Mouse (Mus musculus) urinary bladder, postnatal 14 days (tissue): ENCODE results near the gene Tmem52.
"Not testable (repeated sequence)": the region's sequence is repeated elsewhere in the genome, so short reads cannot be mapped to it uniquely, and the experiment has no call there.

ENCODE experiments used
- DNase-seq: peaks from one replicate; pipeline ENCODE4 v3.0.0; 2021; ENCODE audit warnings: low spot score

Tmem52 gene

DNA sequence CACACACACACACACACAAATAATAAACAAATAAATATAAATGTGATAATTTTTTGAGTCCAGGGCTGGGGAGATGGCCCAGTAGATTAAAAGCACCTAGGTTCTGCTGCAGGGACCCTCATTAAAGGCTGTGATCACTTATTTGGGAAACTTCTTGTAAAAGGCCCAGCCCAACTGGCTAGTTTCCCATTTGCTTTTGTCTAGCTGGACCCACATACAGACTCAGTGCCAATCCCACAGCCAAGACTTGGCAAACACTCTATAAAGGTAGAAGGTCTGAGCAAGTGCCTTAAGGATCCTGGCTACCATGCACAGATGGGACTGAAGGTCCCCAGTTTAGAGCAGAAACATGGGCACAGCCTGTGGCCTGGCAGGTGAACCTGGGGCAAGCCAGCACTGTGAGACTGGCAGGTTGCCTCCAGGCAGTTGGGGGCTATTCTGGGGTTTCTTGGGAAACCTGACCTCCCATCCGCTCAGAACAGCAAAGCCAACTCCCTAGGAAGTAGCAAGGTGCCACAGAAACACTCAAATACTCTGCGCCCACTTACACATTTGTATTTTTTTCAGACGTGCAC, 3.9 kb downstream of the Tmem52 start:
- no peak for DNase-seq

DNA sequence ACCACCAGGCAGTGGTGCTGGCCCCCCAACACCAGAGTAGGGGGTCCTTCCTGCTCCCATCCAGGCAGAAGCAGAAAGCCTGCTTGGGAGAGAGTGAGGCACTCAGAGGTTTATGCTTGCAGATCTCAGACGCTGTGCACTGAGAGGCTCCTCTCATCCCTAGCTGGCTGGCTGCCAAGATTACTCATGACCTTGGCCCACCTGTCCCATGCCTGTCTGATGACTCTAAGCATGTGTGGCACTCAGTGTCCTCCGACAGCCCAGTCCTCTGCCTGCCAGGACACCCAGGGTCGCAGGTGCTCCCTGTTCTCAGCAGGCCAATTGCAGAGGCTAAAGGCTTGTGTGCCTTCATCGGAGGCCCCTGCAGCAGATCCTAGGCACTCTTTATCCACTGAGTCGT, 4.4 kb downstream of the Tmem52 start:
- DNase-seq: peak; percentile 52

DNA sequence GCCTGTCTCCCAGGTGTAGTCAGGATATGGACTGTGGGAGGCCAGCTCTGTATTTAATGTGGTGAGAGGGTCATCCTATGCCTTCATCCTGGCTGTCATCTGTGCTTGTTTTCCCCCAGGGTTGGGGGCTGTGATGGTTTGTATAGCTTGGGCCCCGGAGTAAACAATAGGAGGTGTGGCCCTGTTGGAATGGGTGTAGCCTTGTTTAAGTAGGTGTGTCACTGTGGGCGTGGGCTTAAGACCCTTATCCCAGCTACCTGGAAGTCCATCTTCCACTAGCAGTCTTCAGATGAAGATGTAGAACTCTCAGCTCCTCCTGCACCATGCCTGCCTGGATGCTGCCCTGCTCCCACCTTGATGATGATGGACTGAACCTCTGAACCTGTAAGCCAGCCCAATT, 4.9 kb downstream of the Tmem52 start:
- not testable (repeated sequence) for DNase-seq

DNA sequence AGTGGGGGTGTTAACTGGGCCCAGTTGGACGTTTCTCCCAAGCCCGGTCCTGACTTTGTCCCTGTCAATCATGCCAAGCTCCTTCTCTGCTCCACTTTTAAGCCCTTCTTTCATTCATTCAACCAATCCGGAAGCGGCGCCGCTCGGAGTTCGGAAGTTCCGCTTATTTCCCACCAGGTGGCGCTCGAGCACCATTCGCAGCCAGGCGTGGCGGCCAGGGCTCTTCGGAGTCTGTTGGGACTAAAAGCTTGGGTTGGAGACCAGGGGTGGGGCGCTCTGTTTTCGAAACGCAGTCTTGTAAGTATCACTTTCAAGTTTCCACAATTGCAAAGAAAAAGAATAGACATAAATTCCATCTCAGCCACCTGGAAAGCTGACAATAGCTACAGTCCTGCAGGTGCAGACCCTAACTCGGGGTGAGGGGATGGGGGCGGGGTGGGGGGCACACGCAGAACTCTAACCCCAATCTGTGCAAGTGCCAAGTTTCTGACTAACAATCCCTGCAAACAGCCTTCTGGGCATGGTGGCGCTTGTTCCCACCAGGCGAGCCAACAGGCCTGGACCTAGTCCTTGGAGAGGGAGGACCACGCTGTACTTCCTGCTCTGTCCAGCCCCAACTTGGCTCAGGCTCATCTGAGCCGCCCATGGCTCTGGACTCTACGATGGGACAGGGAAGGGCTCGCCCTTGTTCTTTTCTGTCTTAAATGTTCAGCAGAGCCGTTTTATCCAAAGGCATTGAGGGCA, 12.6 kb downstream of the Tmem52 start:
- peak; percentile 82 for DNase-seq

DNA sequence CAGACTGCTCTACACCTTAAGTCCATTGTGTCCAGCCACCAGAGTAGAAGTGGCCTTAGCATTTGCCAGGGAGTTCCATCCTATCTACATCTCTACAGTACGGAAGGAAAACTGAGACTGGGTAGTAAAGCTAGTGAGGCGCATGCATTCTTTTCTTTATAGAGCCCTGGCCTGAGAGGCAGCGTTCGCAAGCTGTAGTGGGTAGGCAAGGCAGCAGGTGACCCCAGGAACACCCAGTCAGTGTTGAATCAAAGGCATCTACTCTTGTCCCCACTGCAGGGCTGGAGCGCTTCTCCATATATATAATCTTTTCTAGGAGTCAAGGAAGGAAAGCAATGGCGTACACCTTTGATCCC, 13.2 kb downstream of the Tmem52 start:
- DNase-seq: no peak

DNA sequence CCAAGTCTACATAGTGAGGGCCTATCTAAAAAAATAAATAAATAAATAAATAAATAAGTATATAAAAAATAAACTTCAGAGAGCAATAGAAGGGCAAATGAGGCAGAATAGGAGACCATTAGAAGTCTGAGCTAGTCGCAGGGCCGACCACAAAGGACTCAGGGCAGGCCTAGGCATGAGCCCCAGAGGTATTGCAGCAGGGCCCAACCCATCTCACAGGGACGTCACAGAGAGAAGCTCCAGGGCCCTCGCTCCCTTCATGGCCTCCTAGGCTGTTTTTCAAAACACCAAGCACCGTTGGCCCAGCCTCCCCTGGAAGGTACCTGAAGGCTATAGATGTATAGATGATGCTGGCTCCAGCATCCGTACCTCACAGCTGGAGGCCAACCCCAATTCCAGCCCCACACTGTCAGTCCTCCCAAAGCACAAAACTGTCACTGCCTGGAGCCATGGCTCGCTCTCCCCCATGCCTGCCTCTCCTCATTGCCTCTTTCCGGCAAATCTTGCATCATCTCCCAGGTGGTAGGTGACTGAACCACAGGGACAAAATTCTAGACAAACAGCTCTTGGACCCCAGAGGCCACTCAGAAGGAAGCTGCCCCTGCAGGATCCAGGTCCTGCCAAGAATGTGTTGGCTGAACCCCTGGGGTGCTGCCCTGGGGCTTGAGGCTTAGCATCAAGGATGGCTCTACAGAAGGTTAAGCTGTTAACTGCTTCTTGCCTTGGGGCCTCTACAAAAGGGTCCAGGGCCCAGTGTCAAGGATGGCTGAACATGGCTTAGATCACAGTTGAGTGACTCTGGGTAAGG, 14.0 kb downstream of the Tmem52 start:
- DNase-seq: peak; percentile 57

DNA sequence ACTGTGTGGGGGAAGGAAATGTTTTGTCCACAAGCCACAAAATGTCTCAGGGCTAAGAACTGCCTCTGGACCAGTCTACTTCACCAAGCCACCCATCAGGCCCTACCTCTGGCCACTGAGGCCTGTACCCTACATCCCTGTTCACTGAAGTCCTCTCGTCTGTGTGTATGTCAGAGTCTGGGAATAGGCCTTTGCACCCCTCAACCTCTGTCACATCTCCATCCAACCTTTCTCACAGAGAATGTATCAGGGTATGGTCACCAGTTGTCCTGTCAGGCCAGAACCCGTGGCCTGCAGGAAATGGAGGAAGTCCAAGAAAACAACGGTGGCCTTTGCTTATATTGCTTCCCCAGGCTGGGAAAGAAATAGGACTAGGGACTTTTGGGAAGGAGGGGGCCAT, 16.6 kb downstream of the Tmem52 start:
- DNase-seq: no peak

DNA sequence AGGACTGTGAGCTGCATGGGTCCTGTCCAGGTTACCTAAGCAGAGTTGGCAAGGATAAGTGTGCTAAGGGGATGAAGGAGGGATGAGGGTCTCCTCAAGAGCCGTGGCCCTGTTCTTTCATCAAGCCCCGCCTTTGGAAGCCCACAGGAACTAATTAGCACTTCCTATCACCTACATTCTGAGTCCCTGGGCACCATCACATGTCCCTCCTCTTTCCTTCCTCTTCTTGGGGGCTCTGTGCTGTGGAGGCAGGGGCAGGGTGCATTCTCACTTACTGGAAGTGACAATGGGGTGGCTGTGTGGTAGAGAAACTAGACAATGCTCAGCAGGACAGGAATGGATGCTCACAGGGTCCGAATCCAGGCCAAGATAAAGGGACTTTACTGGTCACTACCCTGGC, 18.8 kb downstream of the Tmem52 start:
- DNase-seq: no peak

DNA sequence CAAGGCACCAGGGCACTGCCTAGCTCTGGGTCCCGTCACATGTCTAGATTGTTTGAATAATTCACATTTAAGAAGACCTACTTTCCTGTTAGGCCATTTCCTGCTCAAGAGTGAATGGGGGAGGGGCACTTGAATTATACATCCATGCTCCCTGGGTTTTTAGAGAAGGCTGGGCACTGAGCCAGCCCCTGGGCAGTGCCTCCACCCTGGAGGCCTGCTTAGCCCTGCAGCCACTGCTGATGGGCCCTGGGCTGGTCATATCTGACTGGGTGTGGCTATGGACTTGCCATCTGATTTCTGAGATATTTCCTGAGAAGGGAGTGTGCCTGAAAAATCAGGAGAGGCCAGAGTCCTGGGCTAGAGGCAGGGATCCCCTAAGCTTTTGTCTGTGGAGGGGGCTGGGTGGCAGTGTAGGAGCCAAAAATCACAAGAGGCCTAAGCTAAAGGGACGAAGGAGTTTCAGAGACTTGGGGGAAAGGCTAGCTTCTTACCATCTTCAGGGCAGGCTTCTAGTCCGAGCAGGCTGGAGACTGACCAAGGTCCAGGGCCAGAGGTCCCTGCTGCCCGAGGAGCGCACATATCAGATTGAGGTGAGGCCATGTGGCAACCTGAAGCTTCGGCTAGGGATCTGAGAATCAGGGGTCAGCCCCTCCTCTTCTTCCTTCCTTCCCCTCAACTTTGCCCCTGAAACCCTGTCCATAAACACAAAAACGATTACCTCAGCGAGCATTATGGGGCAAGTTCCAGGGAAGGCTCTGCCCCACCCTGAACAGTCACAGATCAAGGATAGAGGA, 19.5 kb downstream of the Tmem52 start:
- peak; percentile 88 for DNase-seq

DNA sequence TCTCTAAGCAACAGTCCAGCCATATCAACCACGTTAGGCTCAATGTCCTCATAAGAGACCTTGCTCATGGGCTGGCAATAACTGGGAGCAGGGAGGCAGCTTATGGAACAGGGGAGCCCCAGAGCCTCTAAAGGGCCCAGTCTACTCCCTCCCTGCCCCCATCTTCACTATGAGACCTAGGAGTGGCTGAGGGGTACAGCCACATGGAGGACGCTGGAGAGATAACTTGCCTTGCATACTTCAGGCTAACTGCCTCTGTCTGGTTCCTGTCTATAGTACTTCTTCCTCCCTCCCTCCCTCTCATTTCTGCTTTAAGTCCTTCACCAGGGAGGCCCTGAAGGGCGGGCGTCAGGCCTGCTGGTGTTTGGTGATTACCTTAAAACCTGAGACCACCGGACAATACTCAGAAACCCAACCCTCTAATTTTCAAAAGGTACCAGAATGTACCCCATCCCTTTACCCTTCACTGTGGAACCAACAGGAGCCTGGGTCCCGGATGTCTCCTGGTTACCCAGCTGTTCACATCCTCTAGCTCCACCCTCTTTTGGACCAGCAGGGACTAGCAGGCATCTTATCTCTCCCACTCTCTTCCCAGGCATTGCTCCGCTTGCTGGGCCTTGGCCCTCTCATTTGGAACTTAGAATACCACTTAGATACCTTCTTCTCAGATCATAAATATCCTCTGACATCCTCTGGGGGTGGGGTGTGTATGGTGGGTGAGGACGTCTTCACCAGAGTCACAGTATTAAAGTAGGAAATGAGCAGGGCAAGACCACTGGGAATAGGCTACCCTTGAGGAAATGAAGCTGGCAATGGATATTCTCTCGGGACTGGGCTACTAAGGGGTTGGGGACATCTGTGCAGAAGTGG, 20.4 kb downstream of the Tmem52 start:
- no peak for DNase-seq

DNA sequence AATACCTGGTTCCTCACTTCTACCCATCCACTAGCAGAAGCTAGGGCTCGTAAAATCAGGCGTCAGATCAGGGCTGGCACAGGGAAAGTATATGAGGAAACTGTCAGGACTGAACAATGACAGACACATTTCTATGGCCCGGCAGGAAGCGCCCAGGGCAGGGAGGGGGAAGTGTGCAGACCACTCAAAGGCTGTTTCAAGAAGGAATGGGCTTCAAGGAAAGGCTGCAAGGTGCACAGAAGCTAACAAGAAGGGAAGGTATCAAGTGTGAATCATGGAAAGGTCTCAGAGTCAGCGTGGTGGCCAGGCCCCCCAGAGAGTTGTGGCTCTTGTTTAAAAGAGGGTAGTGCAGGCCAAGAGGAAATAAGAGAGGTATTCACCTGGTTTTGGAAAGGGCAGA, 21.5 kb downstream of the Tmem52 start:
- no peak for DNase-seq

DNA sequence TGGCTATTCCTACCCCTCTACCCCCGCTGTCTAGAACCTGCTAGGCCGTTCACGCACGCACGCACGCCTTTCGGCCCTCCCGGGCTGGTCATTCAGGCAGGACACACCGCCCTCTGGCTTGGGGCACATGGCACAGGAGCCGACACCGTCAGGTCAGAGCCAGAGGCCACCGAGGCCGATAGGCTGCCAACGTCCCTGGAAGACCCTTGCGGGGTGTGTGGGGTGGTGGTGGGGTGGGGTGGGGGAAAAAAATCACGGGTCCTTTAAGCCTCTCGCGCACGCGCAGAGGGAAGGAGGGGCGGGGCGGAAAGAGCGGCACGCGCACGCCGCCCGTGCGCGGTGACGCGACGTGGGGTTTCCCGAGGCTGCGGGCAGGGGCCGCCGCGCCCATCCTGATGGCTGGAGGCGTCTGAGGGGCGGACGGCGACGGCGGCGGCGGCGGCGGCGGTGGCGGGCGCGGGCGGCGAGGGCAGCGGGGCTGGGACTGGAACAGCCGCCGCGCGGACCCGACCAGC, 22.1 kb downstream of the Tmem52 start, which contains the start of gene Gnb1:
Gene Gnb1, plus strand, starts transcription at position 372 of the 515 bp plus-strand sequence.
- DNase-seq: peak; percentile 96

DNA sequence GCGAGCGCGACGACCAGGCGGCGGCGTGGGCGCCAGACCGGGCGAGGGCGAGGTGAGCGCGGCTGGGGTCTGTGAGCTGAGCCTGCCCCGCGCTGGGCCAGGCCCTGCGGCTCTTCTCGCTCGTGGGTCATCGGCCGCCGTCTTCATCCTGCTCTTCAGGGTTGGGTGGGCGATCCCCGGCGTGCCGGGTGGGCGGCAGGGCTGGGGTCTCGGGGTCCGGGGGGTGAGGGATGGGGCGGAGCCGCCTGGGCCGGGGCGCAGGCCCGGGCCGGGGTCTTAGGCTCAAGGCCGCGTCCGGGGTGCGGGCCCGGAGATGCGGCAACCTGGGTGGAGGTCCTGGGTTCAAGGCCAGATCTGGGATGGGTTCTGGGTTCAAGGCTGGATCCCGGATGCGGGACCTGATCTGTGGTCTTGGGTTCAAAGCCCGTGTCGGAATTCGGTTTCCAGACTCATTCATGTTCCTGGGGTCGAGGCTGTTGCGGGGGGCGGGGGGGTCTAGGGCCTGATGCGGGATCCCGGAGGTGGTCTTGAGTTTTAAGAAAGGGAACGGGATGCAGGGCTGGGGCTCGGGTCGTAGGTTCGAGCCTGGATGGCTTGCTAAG, 22.7 kb downstream of the Tmem52 start:
- no peak for DNase-seq

DNA sequence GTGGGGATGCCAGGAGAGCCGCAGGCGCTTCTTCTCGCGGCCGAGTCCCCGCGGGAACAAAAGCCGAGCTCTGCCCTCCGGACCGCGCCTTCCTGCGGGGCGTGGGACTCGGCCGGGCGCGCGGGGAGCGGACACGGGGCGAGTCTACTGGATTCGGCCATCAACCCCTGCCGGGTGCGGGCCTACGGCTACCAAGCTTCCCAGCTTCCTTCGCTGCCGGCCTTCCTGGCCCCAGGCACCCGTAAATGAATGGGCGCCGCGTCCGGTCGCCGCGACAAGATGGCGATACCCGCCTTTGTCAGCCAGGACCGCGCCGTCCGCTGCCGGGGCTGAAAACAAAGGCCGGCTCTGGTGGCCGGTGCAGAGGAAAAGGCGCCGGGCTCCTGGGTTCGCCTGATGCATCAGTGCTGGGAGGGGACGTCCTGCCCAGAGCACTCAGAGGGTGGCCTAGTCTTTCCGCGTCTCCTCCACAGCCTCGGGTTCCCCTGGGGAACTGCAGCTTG, 23.3 kb downstream of the Tmem52 start:
- DNase-seq: peak; percentile 59

DNA sequence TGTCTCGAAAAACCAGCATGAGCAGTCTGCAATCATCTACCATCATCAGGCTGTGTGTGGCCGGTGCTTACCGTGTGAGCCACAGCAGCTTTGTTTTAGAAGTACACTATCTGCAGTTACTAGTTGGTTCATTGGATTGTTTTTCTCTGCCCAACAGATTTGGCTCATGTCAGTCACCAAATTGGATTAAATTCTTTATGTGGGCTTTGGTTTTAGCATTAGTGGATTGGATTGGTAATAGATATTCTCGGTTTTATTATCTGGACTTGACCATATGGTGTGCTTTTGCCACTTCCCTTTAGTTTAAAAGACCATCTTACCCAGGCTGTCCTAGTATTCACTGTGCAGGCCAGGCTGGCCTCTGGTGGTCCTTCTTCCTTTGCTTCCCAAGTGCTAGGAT, 26.0 kb downstream of the Tmem52 start:
- no peak for DNase-seq

DNA sequence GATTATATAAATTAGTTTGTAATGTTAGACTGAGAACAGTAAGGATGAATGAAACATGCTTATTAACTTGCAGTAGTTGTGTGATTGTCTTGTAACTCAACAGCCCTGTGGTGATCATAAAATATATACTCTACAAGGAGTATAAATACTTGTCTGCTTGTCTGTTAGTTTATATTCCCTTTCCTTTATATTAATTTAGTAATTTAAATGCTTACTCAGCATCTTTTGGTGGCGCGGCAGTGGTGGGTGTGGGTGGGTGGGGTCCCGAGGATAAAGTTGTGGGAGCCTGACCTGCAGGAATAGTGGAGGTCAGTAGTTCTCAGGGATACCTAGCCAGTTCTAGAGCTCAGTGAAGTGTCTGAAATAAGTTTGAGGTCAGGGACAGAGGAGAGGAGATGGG, 29.0 kb downstream of the Tmem52 start:
- no peak for DNase-seq

DNA sequence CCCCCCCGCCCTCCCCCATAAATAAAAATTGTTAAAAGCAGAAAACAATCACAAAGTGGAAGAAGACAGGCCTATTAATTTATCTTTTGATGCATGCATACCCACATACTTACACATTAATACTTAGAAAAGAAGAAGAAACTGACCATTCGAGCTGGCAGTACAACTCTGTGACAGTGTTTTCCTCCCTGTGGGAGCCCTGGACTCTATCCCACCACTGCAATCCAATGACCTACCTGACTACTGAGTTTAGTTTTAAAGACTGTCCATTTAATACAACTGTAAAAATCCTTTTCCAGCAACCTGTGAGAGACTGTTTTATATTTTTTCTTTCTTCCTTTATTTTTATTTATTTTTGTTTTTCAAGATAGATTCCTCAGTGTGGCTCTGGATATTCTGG, 32.2 kb downstream of the Tmem52 start:
- no peak for DNase-seq

DNA sequence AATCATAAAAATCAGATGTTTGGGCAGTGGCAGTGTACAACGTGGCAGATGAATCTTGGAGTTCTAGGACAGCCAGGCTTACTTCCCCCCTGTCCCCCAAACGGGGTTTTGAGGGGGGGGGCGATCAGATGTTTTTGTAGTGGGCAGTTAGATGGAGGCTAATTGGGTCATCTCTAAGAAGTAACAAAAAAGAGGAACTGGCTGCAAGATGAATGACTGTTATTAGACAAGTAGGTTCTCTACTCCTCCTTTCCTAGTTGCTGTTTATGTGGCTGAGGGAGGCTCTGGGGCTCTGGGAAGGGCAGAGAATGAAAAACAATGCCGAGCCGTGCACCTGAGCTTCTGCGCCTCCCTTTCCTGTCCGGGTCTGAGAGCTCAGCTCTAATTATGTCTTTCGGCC, 36.2 kb downstream of the Tmem52 start:
- DNase-seq: no peak

DNA sequence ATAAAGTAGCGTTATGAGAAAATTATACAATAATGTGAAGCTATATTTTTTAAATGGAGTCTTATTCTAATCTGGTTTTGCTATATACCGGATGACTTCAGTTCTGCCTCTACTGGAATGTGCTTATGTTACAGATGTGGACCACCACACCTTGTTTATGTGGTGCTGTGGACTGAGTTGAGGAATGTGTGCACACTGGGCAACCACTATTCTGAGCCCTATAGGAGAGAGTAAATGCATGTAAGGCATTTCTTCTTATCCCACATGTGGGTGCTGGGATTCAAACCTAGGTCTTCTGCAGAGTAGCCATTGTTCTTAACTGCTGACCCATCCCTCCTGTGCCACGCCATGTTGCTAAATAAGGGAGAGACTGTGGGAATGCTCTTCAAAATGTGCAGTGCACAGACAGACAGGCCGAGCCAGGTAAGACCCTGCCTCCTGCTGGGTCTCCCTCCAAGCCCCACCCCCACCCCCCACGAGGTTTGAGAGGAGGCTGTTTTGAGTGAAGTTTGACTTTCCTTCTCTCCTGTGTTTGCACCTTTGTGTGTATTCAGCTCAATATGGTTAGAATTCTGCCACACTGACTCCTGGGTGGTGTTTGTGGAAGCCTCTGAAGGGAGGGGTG, 36.9 kb downstream of the Tmem52 start:
- no peak for DNase-seq

DNA sequence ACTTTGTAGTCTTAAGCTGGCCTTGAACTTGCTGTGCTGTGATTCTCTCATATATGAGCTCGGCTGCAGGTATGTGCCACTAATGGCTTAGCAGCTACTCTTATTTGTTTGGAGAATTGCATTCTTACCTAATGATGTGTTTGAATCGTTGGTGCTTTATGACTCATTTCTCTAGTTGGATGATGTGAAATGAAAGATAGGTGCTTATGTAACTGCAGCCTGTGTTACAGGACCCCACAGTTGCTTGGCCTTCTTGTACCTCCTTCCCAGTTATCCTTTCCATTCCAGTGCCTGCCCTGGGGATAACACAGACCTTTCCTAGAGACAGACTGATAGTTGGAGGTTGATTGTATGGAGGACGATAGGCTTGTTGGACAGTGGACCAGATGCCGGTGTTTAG, 39.7 kb downstream of the Tmem52 start:
- no peak for DNase-seq
